In the genomic region with DNA sequence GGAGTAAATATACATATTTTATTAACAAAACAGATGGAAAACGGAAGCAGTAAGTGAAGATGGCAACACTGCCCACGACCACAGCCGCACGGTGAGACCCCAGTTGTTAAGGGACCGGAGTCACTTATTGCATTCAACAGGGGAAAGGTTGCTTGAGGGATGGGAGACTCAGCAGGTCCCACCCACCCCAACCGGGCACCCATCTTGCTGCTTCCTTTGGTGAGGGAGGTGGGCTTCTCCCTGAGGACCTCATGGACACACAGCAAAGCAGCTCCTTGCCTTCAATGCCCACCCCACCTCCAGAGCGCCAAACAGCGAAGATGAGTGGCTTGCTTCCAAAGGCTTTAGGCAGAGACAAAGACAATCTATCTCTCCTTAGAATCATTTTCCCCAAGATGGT, we compare ENCODE assay signal across 9 mouse cellular contexts. TPM values are rescaled to one million over a fixed set of nuclear protein-coding genes. Genes with fewer than 3 reads are reported as not detected.
A peak's percentile ranks its signal among the peaks of the same experiment; 100 is the strongest.
DNase-seq lines count a peak whose midpoint lies in the region; ATAC-seq and TF ChIP-seq lines count a peak whose summit lies in the region.
"Had no signal": no experiment of that assay in that cellular context is flagged by ENCODE, and none has a peak within 500 bp of the region (broad histone marks: within the 10 kb centered on the region; RNA-seq: fewer than 3 reads in every experiment).

No protein-coding gene starts in this region.

- H3ac ChIP-seq in myocyte (ENCODE audit: control insufficient read depth, insufficient read length): no peak overlapping the region

- H3K27ac ChIP-seq in hindbrain, embryonic 13.5 days: peak overlapping the region; percentile 35; the same call in 1 of the 2 replicates
- H3K27ac ChIP-seq in hindbrain, embryonic 12.5 days: no peak overlapping the region
- 0 out of 2 replicates have a peak overlapping the region, but pooled peaks have one; percentile 30 for H3K27ac ChIP-seq in liver, embryonic 15.5 days (replicated peaks)
- no peak overlapping the region for H3K27ac ChIP-seq in liver, postnatal 0 days (ENCODE audit: low read depth)
- H3K27ac ChIP-seq in embryonic facial prominence, embryonic 14.5 days (replicated peaks; ENCODE audit: low read depth, low read length): peak overlapping the region; percentile 96; the same call in 1 of the 2 replicates

- no peak overlapping the region for H3K9ac ChIP-seq in hindbrain, embryonic 13.5 days
- H3K9ac ChIP-seq in hindbrain, embryonic 12.5 days: no peak overlapping the region
- H3K9ac ChIP-seq in liver, embryonic 15.5 days: no peak overlapping the region
- no peak overlapping the region for H3K9ac ChIP-seq in liver, postnatal 0 days (replicated peaks)
- H3K9ac ChIP-seq in embryonic facial prominence, embryonic 14.5 days (ENCODE audit: low read depth, low read length): no peak overlapping the region

- H3K4me2 ChIP-seq in hindbrain, embryonic 13.5 days: no peak overlapping the region
- no peak overlapping the region for H3K4me2 ChIP-seq in hindbrain, embryonic 12.5 days (replicated peaks)
- H3K4me2 ChIP-seq in liver, embryonic 15.5 days: no peak overlapping the region
- H3K4me2 ChIP-seq in liver, postnatal 0 days (ENCODE audit: low read depth, low read length): no peak overlapping the region
- H3K4me2 ChIP-seq in embryonic facial prominence, embryonic 14.5 days (ENCODE audit: low read depth, low read length): no peak overlapping the region
- H3K4me2 ChIP-seq in myocyte (ENCODE audit: low read depth): no peak overlapping the region

- H3K4me1 ChIP-seq in hindbrain, embryonic 13.5 days (replicated peaks): peaks cover 37% of the 10 kb centered on the region
- peaks cover 19% of the 10 kb centered on the region for H3K4me1 ChIP-seq in hindbrain, embryonic 12.5 days
- peaks cover 66% of the 10 kb centered on the region for H3K4me1 ChIP-seq in liver, embryonic 15.5 days (replicated peaks)
- H3K4me1 ChIP-seq in liver, postnatal 0 days (ENCODE audit: insufficient read depth): peaks cover 19% of the 10 kb centered on the region
- H3K4me1 ChIP-seq in embryonic facial prominence, embryonic 14.5 days (ENCODE audit: control insufficient read depth, insufficient read depth, low read length): peaks cover 14% of the 10 kb centered on the region

- H3K36me3 ChIP-seq in hindbrain, embryonic 13.5 days: peaks cover 59% of the 10 kb centered on the region
- H3K36me3 ChIP-seq in hindbrain, embryonic 12.5 days: peaks cover 45% of the 10 kb centered on the region
- peaks cover 53% of the 10 kb centered on the region for H3K36me3 ChIP-seq in liver, embryonic 15.5 days (replicated peaks)
- peaks cover 35% of the 10 kb centered on the region for H3K36me3 ChIP-seq in liver, postnatal 0 days (replicated peaks; ENCODE audit: insufficient read depth, low read length)
- H3K36me3 ChIP-seq in embryonic facial prominence, embryonic 14.5 days (ENCODE audit: control insufficient read depth, insufficient read depth, low read length): peaks cover 41% of the 10 kb centered on the region; the same call in 1 of the 2 replicates
- H3K36me3 ChIP-seq in myocyte (ENCODE audit: control insufficient read depth, insufficient read depth): peaks cover 5% of the 10 kb centered on the region

- no peaks in the 10 kb centered on the region for H3K9me3 ChIP-seq in hindbrain, embryonic 13.5 days
- no peaks in the 10 kb centered on the region for H3K9me3 ChIP-seq in hindbrain, embryonic 12.5 days (replicated peaks)
- no peaks in the 10 kb centered on the region for H3K9me3 ChIP-seq in liver, embryonic 15.5 days (replicated peaks)
- no peaks in the 10 kb centered on the region for H3K9me3 ChIP-seq in liver, postnatal 0 days (ENCODE audit: low read length)
- no peaks in the 10 kb centered on the region for H3K9me3 ChIP-seq in embryonic facial prominence, embryonic 14.5 days (ENCODE audit: control insufficient read depth, low read length)

- no peak for ATAC-seq in hindbrain, embryonic 13.5 days (ENCODE audit: low FRiP score)
- ATAC-seq in hindbrain, embryonic 12.5 days (ENCODE audit: low FRiP score): no peak
- no peak for ATAC-seq in liver, embryonic 15.5 days (ENCODE audit: insufficient read depth)
- no peak for ATAC-seq in liver, postnatal 0 days
- ATAC-seq in embryonic facial prominence, embryonic 14.5 days (ENCODE audit: low read depth): no peak
- ATAC-seq: activated CD4-positive, CD25-positive, alpha-beta regulatory T cell, adult 4 months had no signal

- no peaks in the 10 kb centered on the region for H3K27me3 ChIP-seq in hindbrain, embryonic 13.5 days
- H3K27me3 ChIP-seq in hindbrain, embryonic 12.5 days: no peaks in the 10 kb centered on the region
- no peaks in the 10 kb centered on the region for H3K27me3 ChIP-seq in liver, embryonic 15.5 days
- H3K27me3 ChIP-seq in liver, postnatal 0 days (ENCODE audit: insufficient read depth, low read length): no peaks in the 10 kb centered on the region
- no peaks in the 10 kb centered on the region for H3K27me3 ChIP-seq in embryonic facial prominence, embryonic 14.5 days (replicated peaks; ENCODE audit: control insufficient read depth, insufficient read depth, low read length)
- no peaks in the 10 kb centered on the region for H3K27me3 ChIP-seq in myocyte (ENCODE audit: control insufficient read depth, insufficient read depth, insufficient read length)

- H3K79me2 ChIP-seq in myocyte (ENCODE audit: control insufficient read depth, insufficient read depth): peaks cover 2% of the 10 kb centered on the region

- TF ChIP-seq CTCF in liver, postnatal 0 days (IDR thresholded peaks at IDR 0.05; ENCODE audit: low read depth): no peak

- H3K4me3 ChIP-seq in hindbrain, embryonic 13.5 days: no peak overlapping the region
- H3K4me3 ChIP-seq in hindbrain, embryonic 12.5 days: no peak overlapping the region
- H3K4me3 ChIP-seq in liver, embryonic 15.5 days (replicated peaks): no peak overlapping the region
- H3K4me3 ChIP-seq in liver, postnatal 0 days (ENCODE audit: low read depth, low read length): no peak overlapping the region
- H3K4me3 ChIP-seq in embryonic facial prominence, embryonic 14.5 days (ENCODE audit: low read depth, low read length): no peak overlapping the region
- peak overlapping the region; percentile 93 for H3K4me3 ChIP-seq in myocyte

- TF ChIP-seq EP300 in liver, postnatal 0 days (IDR thresholded peaks at IDR 0.05; ENCODE audit: low read depth): no peak

- no peak for DNase-seq in liver, postnatal 0 days
- DNase-seq in embryonic facial prominence, embryonic 14.5 days (ENCODE audit: low spot score): no peak
- DNase-seq in urinary bladder, adult 2 months (ENCODE audit: low spot score): no peak
- DNase-seq: thymus, adult 2 months had no signal

- TF ChIP-seq POLR2A in myocyte (IDR thresholded peaks at IDR 0.05; ENCODE audit: insufficient read length, low read depth): no peak

- WGBS in hindbrain, embryonic 13.5 days: 93% methylated on average over 8 of the region's 8 CpGs
- WGBS in hindbrain, embryonic 12.5 days: 87% methylated on average over 8 of the region's 8 CpGs
- whole genome bisulfite sequencing in liver, embryonic 15.5 days (ENCODE audit: insufficient replicate concordance): 86% methylated on average over 8 of the region's 8 CpGs
- WGBS in liver, postnatal 0 days (ENCODE audit: insufficient replicate concordance): 89% methylated on average over 8 of the region's 8 CpGs
- WGBS in embryonic facial prominence, embryonic 14.5 days: 84% methylated on average over 8 of the region's 8 CpGs

RNA-seq across cellular contexts. Expression of a gene that starts 1.6 kb away (rescaled TPM):
- 211 and 221 TPM in 2 replicates for polyA plus RNA-seq in hindbrain, embryonic 13.5 days (2015; fragmentation: Nextera tagmentation; extraction: Ambion mirVana)
- 199 and 203 TPM in 2 replicates for polyA plus RNA-seq in hindbrain, embryonic 12.5 days (2016; fragmentation: Nextera tagmentation; extraction: Ambion mirVana)
- polyA plus RNA-seq in liver, embryonic 15.5 days (2015; fragmentation: Nextera tagmentation; extraction: Ambion mirVana): 16.7 and 16.9 TPM in 2 replicates
- polyA plus RNA-seq in liver, postnatal 0 days (2015; fragmentation: Nextera tagmentation; extraction: Ambion mirVana): 8.8 and 8.9 TPM in 2 replicates
- polyA plus RNA-seq in embryonic facial prominence, embryonic 14.5 days (2014; fragmentation: Nextera tagmentation; extraction: Ambion mirVana): 112 and 120 TPM in 2 replicates
- polyA plus RNA-seq in myocyte (2012; fragmentation: generic; extraction: Trizol): 42.4 TPM
- polyA plus RNA-seq in urinary bladder, adult 2 months (2012; rRNA removed): 193 and 272 TPM in 2 replicates

RNA-seq across cellular contexts. Expression of a gene that starts 7.2 kb away (rescaled TPM):
- polyA plus RNA-seq in hindbrain, embryonic 13.5 days (2015; fragmentation: Nextera tagmentation; extraction: Ambion mirVana): 28.4 and 30.7 TPM in 2 replicates
- 52.2 and 61.4 TPM in 2 replicates for polyA plus RNA-seq in hindbrain, embryonic 12.5 days (2016; fragmentation: Nextera tagmentation; extraction: Ambion mirVana)
- 5.4 and 5.8 TPM in 2 replicates for polyA plus RNA-seq in liver, embryonic 15.5 days (2015; fragmentation: Nextera tagmentation; extraction: Ambion mirVana)
- 1.9 and 2.6 TPM in 2 replicates for polyA plus RNA-seq in liver, postnatal 0 days (2015; fragmentation: Nextera tagmentation; extraction: Ambion mirVana)
- polyA plus RNA-seq in embryonic facial prominence, embryonic 14.5 days (2014; fragmentation: Nextera tagmentation; extraction: Ambion mirVana): 76.7 and 87.7 TPM in 2 replicates
- 25.3 TPM for polyA plus RNA-seq in myocyte (2012; fragmentation: generic; extraction: Trizol)
- 178 and 188 TPM in 2 replicates for polyA plus RNA-seq in urinary bladder, adult 2 months (2012; rRNA removed)
- polyA plus RNA-seq: activated CD4-positive, CD25-positive, alpha-beta regulatory T cell, adult 4 months had no signal

RNA-seq across cellular contexts. Expression of a gene that starts 14.3 kb away (rescaled TPM):
- 20.0 and 22.1 TPM in 2 replicates for polyA plus RNA-seq in hindbrain, embryonic 13.5 days (2015; fragmentation: Nextera tagmentation; extraction: Ambion mirVana)
- polyA plus RNA-seq in hindbrain, embryonic 12.5 days (2016; fragmentation: Nextera tagmentation; extraction: Ambion mirVana): 23.2 and 24.9 TPM in 2 replicates
- polyA plus RNA-seq in liver, embryonic 15.5 days (2015; fragmentation: Nextera tagmentation; extraction: Ambion mirVana): 41.9 and 45.1 TPM in 2 replicates
- polyA plus RNA-seq in liver, postnatal 0 days (2015; fragmentation: Nextera tagmentation; extraction: Ambion mirVana): 14.7 and 17.7 TPM in 2 replicates
- polyA plus RNA-seq in embryonic facial prominence, embryonic 14.5 days (2014; fragmentation: Nextera tagmentation; extraction: Ambion mirVana): 19.3 and 20.7 TPM in 2 replicates
- 22.5 TPM for polyA plus RNA-seq in myocyte (2012; fragmentation: generic; extraction: Trizol)
- 47.7 and 48.4 TPM in 2 replicates for polyA plus RNA-seq in urinary bladder, adult 2 months (2012; rRNA removed)

RNA-seq across cellular contexts. Expression of a gene that starts 16.7 kb away (rescaled TPM):
- 1.0 and 1.1 TPM in 2 replicates for polyA plus RNA-seq in hindbrain, embryonic 13.5 days (2015; fragmentation: Nextera tagmentation; extraction: Ambion mirVana)
- 1.2 and 2.2 TPM in 2 replicates for polyA plus RNA-seq in hindbrain, embryonic 12.5 days (2016; fragmentation: Nextera tagmentation; extraction: Ambion mirVana)
- polyA plus RNA-seq in liver, embryonic 15.5 days (2015; fragmentation: Nextera tagmentation; extraction: Ambion mirVana): 2.1 and 3.2 TPM in 2 replicates
- polyA plus RNA-seq in liver, postnatal 0 days (2015; fragmentation: Nextera tagmentation; extraction: Ambion mirVana): 2.0 TPM in 2 replicates
- polyA plus RNA-seq in embryonic facial prominence, embryonic 14.5 days (2014; fragmentation: Nextera tagmentation; extraction: Ambion mirVana): 0.86 and 1.7 TPM in 2 replicates
- polyA plus RNA-seq in myocyte (2012; fragmentation: generic; extraction: Trizol): 1.3 TPM
- 0.72 and 1.5 TPM in 2 replicates for polyA plus RNA-seq in urinary bladder, adult 2 months (2012; rRNA removed)

RNA-seq across cellular contexts. Expression of a gene that starts 32.1 kb away (rescaled TPM):
- polyA plus RNA-seq in hindbrain, embryonic 13.5 days (2015; fragmentation: Nextera tagmentation; extraction: Ambion mirVana): 40.6 and 42.3 TPM in 2 replicates
- polyA plus RNA-seq in hindbrain, embryonic 12.5 days (2016; fragmentation: Nextera tagmentation; extraction: Ambion mirVana): 21.6 and 25.8 TPM in 2 replicates
- 19.3 and 21.0 TPM in 2 replicates for polyA plus RNA-seq in liver, embryonic 15.5 days (2015; fragmentation: Nextera tagmentation; extraction: Ambion mirVana)
- polyA plus RNA-seq in liver, postnatal 0 days (2015; fragmentation: Nextera tagmentation; extraction: Ambion mirVana): 27.2 and 32.2 TPM in 2 replicates
- polyA plus RNA-seq in embryonic facial prominence, embryonic 14.5 days (2014; fragmentation: Nextera tagmentation; extraction: Ambion mirVana): 9.0 and 9.8 TPM in 2 replicates
- polyA plus RNA-seq in myocyte (2012; fragmentation: generic; extraction: Trizol): 12.4 TPM
- 6.2 and 7.9 TPM in 2 replicates for polyA plus RNA-seq in urinary bladder, adult 2 months (2012; rRNA removed)

Comparison
In these comparisons a context has a peak if more than half of its experiments do, and no peak if none do; other contexts are left out.
1. H3K27ac ChIP-seq: peak in hindbrain, embryonic 13.5 days (single experiment), liver, embryonic 15.5 days (single experiment) and embryonic facial prominence, embryonic 14.5 days (single experiment); none in hindbrain, embryonic 12.5 days (single experiment) and liver, postnatal 0 days (single experiment).